Mouse (Mus musculus) left cerebral cortex, postnatal 10 days (tissue): ENCODE data around the gene Il31ra. TPM values are rescaled to one million over a fixed set of nuclear protein-coding genes. Genes with fewer than 3 reads are reported as not detected.

Experiments
- DNase-seq, 2 experiments: peaks; one replicate each; pipeline ENCODE4 v3.0.0; 2021 to 2022; ENCODE audit warnings: low spot score in 2 of 2, mixed read lengths in 1 of 2; ENCODE audit errors: extremely low spot score in 1 of 2
- intact Hi-C: fragments of 180-260 bp; cut with DNase I; formaldehyde crosslinking; loops from one replicate; pipeline ENCODE4 v1.15.1; 2025
- total RNA-seq, 2 experiments: library from RNA; stranded (reverse); gene quantifications; 2 replicates each; pipeline ENCODE4 v1.2.3; 2021

Gene Il31ra
- total RNA-seq, 2 experiments from 2014 or later, result 0.17 to 0.26 TPM

GRCm38 (mm10) chr13:112479926-112480325, 114.2 kb downstream of the Il31ra start:
- intact Hi-C loops, result no loop called here

GRCm38 (mm10) chr13:112479032-112479431, 115.1 kb downstream of the Il31ra start:
- intact Hi-C loops, result no loop called here
- no peak for DNase-seq

More at GRCm38 (mm10) chr13:112479926-112480325, 114.2 kb downstream of the Il31ra start:
- DNase-seq, result no peak

- DNase-seq, result no peak
- intact Hi-C loops, result no loop called here
Observed at GRCm38 (mm10) chr13:112473757-112474755, 120.1 kb downstream of the Il31ra start.

- intact Hi-C loops, result no loop called here
- no peak for DNase-seq
Observed at GRCm38 (mm10) chr13:112472401-112473023, 121.6 kb downstream of the Il31ra start.

- DNase-seq, result no peak
- intact Hi-C loops, result no loop called here
Observed at GRCm38 (mm10) chr13:112471201-112471600, 123.0 kb downstream of the Il31ra start.

Other genes starting within 250 kb of the Il31ra start
- 10 to 100 TPM; 76.1 to 84.1 TPM for gene Il6st, start 130.3 kb downstream of the Il31ra start, total RNA-seq
- gene Ddx4, start 58.1 kb upstream of the Il31ra start, total RNA-seq, result under 1 TPM; 0.83 to 0.97 TPM
- 10 to 100 TPM; 16.3 to 18.8 TPM for gene Slc38a9, start 66.4 kb upstream of the Il31ra start, total RNA-seq
- 10 to 100 TPM; 30.0 to 30.1 TPM for gene Plpp1, start 206.4 kb upstream of the Il31ra start, total RNA-seq